Mouse (Mus musculus): ENCODE data around the gene Capn5.

DNA sequence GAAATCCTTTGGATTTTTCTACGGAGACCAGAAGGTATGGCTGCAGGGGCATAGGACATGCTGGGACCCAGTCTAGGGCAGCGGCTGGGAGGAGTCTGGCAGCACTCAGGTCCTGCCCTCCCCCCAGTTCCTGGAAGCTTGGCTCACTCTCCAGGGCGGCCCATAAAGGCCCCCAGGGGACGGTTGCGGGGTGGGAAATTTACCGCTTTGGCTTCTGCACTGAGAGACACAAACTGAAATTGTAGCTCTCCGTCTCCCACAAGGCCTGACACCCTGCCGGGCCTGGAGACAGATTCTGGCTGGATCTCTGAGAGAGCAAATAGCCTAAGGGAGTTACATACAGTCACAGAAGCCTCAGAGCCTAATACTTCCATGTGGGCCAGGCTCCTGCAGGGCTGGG, 25.7 kb downstream of the Capn5 start:
- no peak for TF ChIP-seq CTCF (IDR thresholded peaks at IDR 0.05; ENCODE audit: borderline replicate concordance, control insufficient read depth, extremely low read depth, insufficient read depth, low read length, poor library complexity)
- no peak for TF ChIP-seq POLR2A (IDR thresholded peaks at IDR 0.05; ENCODE audit: control insufficient read depth, extremely low read depth, insufficient read depth, low read length, poor library complexity)
